Mouse (Mus musculus): Measurements from ENCODE around the gene Ube2r2. TPM values are rescaled to one million over a fixed set of nuclear protein-coding genes. Genes with fewer than 3 reads are reported as not detected.

Gene Ube2r2
- polyA plus RNA-seq, 1 experiment from 2014 or later = 54.7 TPM

GRCm38 (mm10) chr4:41108717-41109425, 26.7 kb upstream of the Ube2r2 start:
- no peaks in the 10 kb centered on the region for H3K36me3 ChIP-seq (ENCODE audit: control insufficient read depth, insufficient read depth, low read length)
- H3K4me1 ChIP-seq (ENCODE audit: control insufficient read depth, insufficient read depth, low read length) = peaks cover 12% of the 10 kb centered on the region; the same call in 1 of the 2 replicates
- no peaks in the 10 kb centered on the region for H3K9me3 ChIP-seq (replicated peaks; ENCODE audit: control insufficient read depth, low read length)
- no peak overlapping the region for H3K4me2 ChIP-seq (ENCODE audit: low read depth, low read length)
- H3K9ac ChIP-seq (ENCODE audit: low read length) = no peak overlapping the region
- H3K4me3 ChIP-seq (replicated peaks; ENCODE audit: low read length) = no peak overlapping the region
- peak overlapping the region; percentile 65; the same call in 1 of the 2 replicates for H3K27ac ChIP-seq (ENCODE audit: low read length)
- WGBS = 66% methylated on average over 10 of the region's 10 CpGs
- H3K27me3 ChIP-seq (ENCODE audit: control insufficient read depth, insufficient read depth, low read length) = no peaks in the 10 kb centered on the region
- ATAC-seq (ENCODE audit: insufficient read depth, low FRiP score) = peak; percentile 82

- Histone ChIP-seq H3K9me3 (replicated peaks; ENCODE audit: control insufficient read depth, low read length) (no peaks in the 10 kb centered on the region), H3K27ac (ENCODE audit: low read length) (peak overlapping the region; percentile 47), H3K27me3 (ENCODE audit: control insufficient read depth, insufficient read depth, low read length) (no peaks in the 10 kb centered on the region), H3K36me3 (ENCODE audit: control insufficient read depth, insufficient read depth, low read length) (no peaks in the 10 kb centered on the region; the same call in none of the 2 replicates), H3K4me2 (ENCODE audit: low read depth, low read length) (no peak overlapping the region), H3K9ac (ENCODE audit: low read length) (no peak overlapping the region), H3K4me1 (ENCODE audit: control insufficient read depth, insufficient read depth, low read length) (no peaks in the 10 kb centered on the region), H3K4me3 (replicated peaks; ENCODE audit: low read length) (no peak overlapping the region)
- 78% methylated on average over 9 of the region's 9 CpGs for WGBS
- ATAC-seq (ENCODE audit: insufficient read depth, low FRiP score) = no peak
Measured at GRCm38 (mm10) chr4:41114358-41115070, 21.0 kb upstream of the Ube2r2 start.

DNA sequence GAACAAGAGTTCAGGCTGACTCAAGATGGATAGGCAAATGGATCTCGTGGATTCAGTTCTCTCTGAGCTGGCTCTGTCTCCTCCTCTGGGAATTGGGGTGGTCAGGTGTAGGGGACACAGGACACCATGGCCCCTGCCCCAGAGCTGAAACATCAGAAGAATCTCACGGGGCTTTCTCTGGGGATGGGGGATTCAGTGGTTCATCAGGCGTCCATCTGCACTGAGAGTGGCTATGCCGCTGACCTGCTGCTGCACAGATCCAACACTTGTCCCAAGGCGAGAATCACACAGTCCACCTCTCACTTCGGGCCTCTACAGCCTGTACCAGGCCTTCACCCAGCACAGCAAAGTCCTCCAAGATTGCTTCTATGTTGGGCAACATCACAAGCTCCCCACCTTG, 20.5 kb upstream of the Ube2r2 start:
- Histone ChIP-seq H3K4me3 (replicated peaks; ENCODE audit: low read length) (no peak overlapping the region), H3K36me3 (ENCODE audit: control insufficient read depth, insufficient read depth, low read length) (peaks cover 4% of the 10 kb centered on the region), H3K9me3 (replicated peaks; ENCODE audit: control insufficient read depth, low read length) (no peaks in the 10 kb centered on the region), H3K4me2 (ENCODE audit: low read depth, low read length) (no peak overlapping the region), H3K27me3 (ENCODE audit: control insufficient read depth, insufficient read depth, low read length) (no peaks in the 10 kb centered on the region), H3K9ac (ENCODE audit: low read length) (no peak overlapping the region), H3K4me1 (ENCODE audit: control insufficient read depth, insufficient read depth, low read length) (no peaks in the 10 kb centered on the region), H3K27ac (ENCODE audit: low read length) (no peak overlapping the region)
- WGBS = 85% methylated on average over 6 of the region's 6 CpGs
- no peak for ATAC-seq (ENCODE audit: insufficient read depth, low FRiP score)

DNA sequence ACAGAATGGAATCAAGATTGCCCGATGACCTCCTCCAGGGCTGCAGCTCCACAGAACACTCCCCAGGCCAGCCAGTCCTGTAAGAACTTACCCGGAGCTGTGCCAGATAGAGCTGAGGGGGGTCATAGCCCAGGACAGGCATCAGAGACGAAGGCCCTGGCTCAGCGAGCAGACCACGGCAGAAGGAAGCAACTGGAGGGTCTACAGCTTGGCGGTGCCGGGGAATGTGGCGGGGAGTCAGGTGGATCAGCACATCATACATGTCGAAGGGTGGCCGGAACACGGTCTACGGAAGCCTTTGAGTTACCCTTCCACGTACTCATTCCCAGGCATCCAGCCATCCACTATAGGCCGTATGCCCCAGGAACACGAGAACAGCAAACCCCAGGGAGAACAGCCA, 19.8 kb upstream of the Ube2r2 start:
- H3K27me3 ChIP-seq (ENCODE audit: control insufficient read depth, insufficient read depth, low read length) = no peaks in the 10 kb centered on the region
- no peaks in the 10 kb centered on the region for H3K9me3 ChIP-seq (replicated peaks; ENCODE audit: control insufficient read depth, low read length)
- ATAC-seq (ENCODE audit: insufficient read depth, low FRiP score) = no peak
- H3K4me1 ChIP-seq (ENCODE audit: control insufficient read depth, insufficient read depth, low read length) = no peaks in the 10 kb centered on the region
- 93% methylated on average over 15 of the region's 15 CpGs for WGBS
- no peak overlapping the region for H3K4me2 ChIP-seq (ENCODE audit: low read depth, low read length)
- H3K27ac ChIP-seq (ENCODE audit: low read length) = no peak overlapping the region
- no peak overlapping the region for H3K4me3 ChIP-seq (replicated peaks; ENCODE audit: low read length)
- peaks cover 7% of the 10 kb centered on the region for H3K36me3 ChIP-seq (ENCODE audit: control insufficient read depth, insufficient read depth, low read length)
- no peak overlapping the region for H3K9ac ChIP-seq (ENCODE audit: low read length)

- Histone ChIP-seq H3K36me3 (ENCODE audit: control insufficient read depth, insufficient read depth, low read length) (peaks cover 13% of the 10 kb centered on the region), H3K9me3 (replicated peaks; ENCODE audit: control insufficient read depth, low read length) (no peaks in the 10 kb centered on the region), H3K4me1 (ENCODE audit: control insufficient read depth, insufficient read depth, low read length) (no peaks in the 10 kb centered on the region), H3K4me2 (ENCODE audit: low read depth, low read length) (no peak overlapping the region), H3K27ac (ENCODE audit: low read length) (no peak overlapping the region), H3K27me3 (ENCODE audit: control insufficient read depth, insufficient read depth, low read length) (no peaks in the 10 kb centered on the region), H3K4me3 (replicated peaks; ENCODE audit: low read length) (no peak overlapping the region), H3K9ac (ENCODE audit: low read length) (no peak overlapping the region)
- ATAC-seq (ENCODE audit: insufficient read depth, low FRiP score) = no peak
- WGBS = 72% methylated on average over 3 of the region's 3 CpGs
Measured at GRCm38 (mm10) chr4:41116817-41117216, 18.7 kb upstream of the Ube2r2 start.

GRCm38 (mm10) chr4:41118706-41119292, 16.7 kb upstream of the Ube2r2 start:
- H3K4me1 ChIP-seq (ENCODE audit: control insufficient read depth, insufficient read depth, low read length) = peaks cover 7% of the 10 kb centered on the region
- H3K27me3 ChIP-seq (ENCODE audit: control insufficient read depth, insufficient read depth, low read length) = no peaks in the 10 kb centered on the region
- H3K36me3 ChIP-seq (ENCODE audit: control insufficient read depth, insufficient read depth, low read length) = peaks cover 15% of the 10 kb centered on the region
- ATAC-seq (ENCODE audit: insufficient read depth, low FRiP score) = peak; percentile 49; the same call in 1 of the 2 replicates
- H3K4me3 ChIP-seq (replicated peaks; ENCODE audit: low read length) = no peak overlapping the region
- no peak overlapping the region for H3K9ac ChIP-seq (ENCODE audit: low read length)
- no peaks in the 10 kb centered on the region for H3K9me3 ChIP-seq (replicated peaks; ENCODE audit: control insufficient read depth, low read length)
- H3K27ac ChIP-seq (ENCODE audit: low read length) = no peak overlapping the region
- no peak overlapping the region for H3K4me2 ChIP-seq (ENCODE audit: low read depth, low read length)
- 72% methylated on average over 11 of the region's 11 CpGs for WGBS

GRCm38 (mm10) chr4:41124180-41124951, 11.2 kb upstream of the Ube2r2 start, which contains the start of gene Nol6:
Gene Nol6 (minus strand): TSS chr4:41124455.
- WGBS = 3% methylated on average over 28 of the region's 29 CpGs
- Histone ChIP-seq H3K4me3 (replicated peaks; ENCODE audit: low read length) (peak within 1 kb of the TSS; percentile 76), H3K27ac (ENCODE audit: low read length) (no peak within 1 kb of the TSS), H3K36me3 (ENCODE audit: control insufficient read depth, insufficient read depth, low read length) (peaks cover 15% of the 10 kb centered on the region; the same call in 1 of the 2 replicates), H3K9me3 (replicated peaks; ENCODE audit: control insufficient read depth, low read length) (no peaks in the 10 kb centered on the region), H3K4me2 (ENCODE audit: low read depth, low read length) (peak within 1 kb of the TSS; percentile 79), H3K9ac (ENCODE audit: low read length) (peak within 1 kb of the TSS; percentile 78), H3K4me1 (ENCODE audit: control insufficient read depth, insufficient read depth, low read length) (peaks cover 7% of the 10 kb centered on the region), H3K27me3 (ENCODE audit: control insufficient read depth, insufficient read depth, low read length) (no peaks in the 10 kb centered on the region)
- ATAC-seq (ENCODE audit: insufficient read depth, low FRiP score) = peak; percentile 100

DNA sequence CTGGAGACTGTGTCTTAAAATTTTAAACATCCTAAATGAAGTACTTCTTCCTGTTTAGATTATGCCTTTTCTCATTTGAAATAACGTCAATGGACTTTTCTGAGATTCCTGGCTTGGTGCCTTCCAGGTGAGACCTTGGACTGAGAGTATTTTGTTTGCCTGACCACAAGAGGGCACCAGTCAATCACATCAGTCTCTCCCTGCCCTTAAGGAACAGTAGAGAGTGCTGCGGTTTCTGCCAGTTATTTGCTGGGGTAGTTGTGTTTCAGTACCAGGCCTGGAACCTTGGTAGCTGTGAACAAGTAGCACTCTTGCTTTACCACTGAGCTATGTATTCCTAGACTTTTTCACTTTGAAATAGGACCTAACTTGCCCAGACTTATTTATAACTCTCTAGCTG, 6.1 kb upstream of the Ube2r2 start:
- Histone ChIP-seq H3K9me3 (replicated peaks; ENCODE audit: control insufficient read depth, low read length) (no peaks in the 10 kb centered on the region), H3K4me2 (ENCODE audit: low read depth, low read length) (no peak overlapping the region), H3K4me1 (ENCODE audit: control insufficient read depth, insufficient read depth, low read length) (no peaks in the 10 kb centered on the region), H3K27ac (ENCODE audit: low read length) (no peak overlapping the region), H3K36me3 (ENCODE audit: control insufficient read depth, insufficient read depth, low read length) (no peaks in the 10 kb centered on the region), H3K4me3 (replicated peaks; ENCODE audit: low read length) (no peak overlapping the region), H3K9ac (ENCODE audit: low read length) (no peak overlapping the region), H3K27me3 (ENCODE audit: control insufficient read depth, insufficient read depth, low read length) (no peaks in the 10 kb centered on the region)
- ATAC-seq (ENCODE audit: insufficient read depth, low FRiP score) = peak; percentile 68; the same call in 1 of the 2 replicates
- 2% methylated on average over 2 of the region's 2 CpGs for WGBS
